In genomic region chr8:4105735-4106134, GRCm38 (mm10) we compare ENCODE assay signal across 7 mouse cellular contexts. TPM values are rescaled to one million over a fixed set of nuclear protein-coding genes. Genes with fewer than 3 reads are reported as not detected.
DNase-seq lines count a peak whose midpoint lies in the region; TF ChIP-seq lines count a peak whose summit lies in the region.
"Not testable (repeated sequence)": the region's sequence is repeated elsewhere in the genome, so short reads cannot be mapped to it uniquely, and the experiment has no call there.
"Had no signal": no experiment of that assay in that cellular context is flagged by ENCODE, and none has a peak within 500 bp of the region (broad histone marks: within the 10 kb centered on the region; RNA-seq: fewer than 3 reads in every experiment).

Gene Cd209f, minus strand, starts transcription at chr8:4105835.

- not testable (repeated sequence) for TF ChIP-seq CTCF in bone marrow, adult 2 months (IDR thresholded peaks at IDR 0.05; ENCODE audit: control insufficient read depth, insufficient read depth, low read length); spleen, adult 2 months (IDR thresholded peaks at IDR 0.05; ENCODE audit: extremely low read depth, insufficient read depth, insufficient read length, insufficient replicate concordance)

- H3K4me1 ChIP-seq in bone marrow, adult 2 months (ENCODE audit: control insufficient read depth, insufficient read depth, low read length); brown adipose tissue, adult 24 weeks (ENCODE audit: control insufficient read depth, insufficient read depth, insufficient read length, low read length); spleen, adult 2 months (ENCODE audit: control insufficient read depth, insufficient read depth, insufficient read length): not testable (repeated sequence)

- not testable (repeated sequence) for H3K4me3 ChIP-seq in bone marrow, adult 2 months (replicated peaks; ENCODE audit: control insufficient read depth, low read depth, low read length); brown adipose tissue, adult 24 weeks (ENCODE audit: insufficient read depth, low read depth, low read length); spleen, adult 2 months (ENCODE audit: extremely low read depth, insufficient read depth, insufficient read length)

- not testable (repeated sequence) for TF ChIP-seq POLR2A in bone marrow, adult 2 months (IDR thresholded peaks at IDR 0.05; ENCODE audit: borderline replicate concordance, control insufficient read depth, low read depth, low read length); spleen, adult 2 months (IDR thresholded peaks at IDR 0.05; ENCODE audit: low read depth, low read length)

- DNase-seq in spleen, adult 2 months (ENCODE audit: low read depth in 1 of 2, low spot score in 2 of 2); urinary bladder, adult 2 months (ENCODE audit: low spot score): not testable (repeated sequence)

- H3K27ac ChIP-seq in bone marrow, adult 2 months (ENCODE audit: control insufficient read depth, insufficient read depth, low read depth, low read length, poor library complexity); brown adipose tissue, adult 24 weeks (replicated peaks; ENCODE audit: low read depth, low read length); spleen, adult 2 months (ENCODE audit: insufficient read depth, low read length): not testable (repeated sequence)

- H3K27me3 ChIP-seq in spleen, adult 2 months (ENCODE audit: control insufficient read depth, insufficient read depth, low read length) = not testable (repeated sequence)

- WGBS in bone marrow, adult 2 months = 32% methylated on average over 2 of the region's 2 CpGs
- 41% methylated on average over 2 of the region's 2 CpGs for WGBS in spleen, adult 2 months

- not testable (repeated sequence) for H3K36me3 ChIP-seq in spleen, adult 2 months (ENCODE audit: control insufficient read depth, insufficient read depth, low read length)

RNA-seq across cellular contexts. Expression of gene Cd209f, which starts in this region (rescaled TPM):
- 6.1 and 12.5 TPM in 2 replicates for polyA plus RNA-seq in bone marrow, adult 2 months (2011; ENCODE audit: insufficient read depth, insufficient read length, low replicate concordance, missing spikeins)
- 12.1 and 18.7 TPM in 2 replicates for polyA plus RNA-seq in brown adipose tissue, adult 24 weeks (2012; ENCODE audit: insufficient read depth, insufficient read length, missing spikeins)
- 2.8 and 10.7 TPM in 2 replicates for polyA plus RNA-seq in spleen, adult 2 months (2012; rRNA removed)
- polyA plus RNA-seq in urinary bladder, adult 2 months (2012; rRNA removed) = 15.1 and 28.6 TPM in 2 replicates
- polyA plus RNA-seq: activated CD4-positive, CD25-positive, alpha-beta regulatory T cell, adult 4 months; C2C12; Patski had no signal
